Mouse (Mus musculus): ENCODE measurements around the gene Gm49366. TPM values are rescaled to one million over a fixed set of nuclear protein-coding genes. Genes with fewer than 3 reads are reported as not detected.
"Not testable (repeated sequence)": the region's sequence is repeated elsewhere in the genome, so short reads cannot be mapped to it uniquely, and the experiment has no call there.

Gene Gm49366
- not detected in 2 replicates for polyA plus RNA-seq (2012; rRNA removed)

DNA sequence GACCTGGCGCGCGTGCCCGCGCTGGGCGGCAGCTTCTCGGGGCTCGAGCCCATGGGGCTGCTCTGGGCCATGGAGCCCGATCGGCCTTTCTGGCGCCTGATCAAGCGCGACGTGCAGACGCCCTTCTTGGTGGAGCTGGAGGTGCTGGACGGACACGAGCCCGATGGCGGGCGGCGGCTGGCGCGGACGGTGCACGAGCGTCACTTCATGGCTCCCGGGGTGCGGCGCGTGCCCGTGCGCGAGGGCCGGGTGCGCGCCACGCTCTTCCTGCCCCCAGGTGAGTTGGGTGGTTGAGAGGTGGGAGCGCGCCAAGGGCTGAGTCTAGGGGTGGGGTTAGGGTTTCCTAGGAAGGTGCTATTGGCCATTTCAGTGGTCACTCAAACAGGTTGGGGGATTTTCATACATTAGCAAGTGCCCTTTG, at the start of gene Gm49366:
TSS of gene Gm49366 (plus strand) at position 245 of the 421 bp plus-strand sequence.
- H3K4me3 ChIP-seq (ENCODE audit: insufficient read depth, low read length): peak within 1 kb of the TSS; percentile 42
- not testable (repeated sequence) for H3K27ac ChIP-seq (ENCODE audit: insufficient read depth, low read length); H3K4me1 ChIP-seq (ENCODE audit: control insufficient read depth, insufficient read depth, low read length)

DNA sequence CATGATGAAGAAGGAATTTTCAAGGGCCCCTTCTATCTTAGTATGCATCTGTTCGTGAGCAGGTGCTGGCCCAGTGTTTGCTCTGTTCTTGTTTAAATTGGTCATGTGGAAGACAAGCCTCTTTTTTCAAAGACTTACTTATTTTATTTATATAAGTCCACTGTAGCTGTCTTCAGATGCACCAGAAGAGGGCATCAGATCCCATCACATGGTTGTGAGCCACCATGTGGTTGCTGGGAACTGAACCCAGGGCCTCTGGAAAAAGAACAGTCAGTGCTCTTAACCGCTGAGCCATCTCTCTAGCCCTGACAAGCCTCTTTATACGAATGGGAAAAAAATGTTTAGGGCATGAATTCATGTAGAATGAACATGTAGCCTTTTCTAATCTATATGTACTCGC, 49.4 kb upstream of the Gm49366 start:
- H3K4me1 ChIP-seq (ENCODE audit: control insufficient read depth, insufficient read depth, low read length): no peaks in the 10 kb centered on the region
- H3K4me3 ChIP-seq (ENCODE audit: insufficient read depth, low read length): no peak overlapping the region
- TF ChIP-seq POLR2A (IDR thresholded peaks at IDR 0.05; ENCODE audit: extremely low read depth, insufficient read depth, low read length) (no peak), CTCF (IDR thresholded peaks at IDR 0.05; ENCODE audit: extremely low read depth, insufficient read depth, low read length) (no peak)
- H3K27ac ChIP-seq (ENCODE audit: insufficient read depth, low read length): no peak overlapping the region

DNA sequence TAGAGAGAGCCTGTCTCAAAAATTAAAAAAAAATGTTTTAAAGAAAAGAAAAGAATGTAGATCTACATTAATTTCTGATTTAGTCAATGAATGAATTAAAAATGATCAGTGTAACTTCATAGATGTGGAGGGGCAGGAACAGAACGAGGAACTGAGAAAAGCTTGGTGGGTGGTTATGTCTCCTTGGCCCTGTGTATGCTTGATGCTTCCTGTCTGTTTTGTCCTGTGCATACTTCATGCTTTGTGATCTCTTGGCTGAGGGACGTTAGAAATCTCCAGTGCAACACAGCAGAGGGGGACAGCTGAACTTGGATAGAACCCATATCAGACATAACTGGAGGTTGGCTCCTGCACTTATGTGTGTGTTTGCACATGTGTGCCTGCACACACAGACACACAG, 41.5 kb upstream of the Gm49366 start:
- H3K27ac ChIP-seq (ENCODE audit: insufficient read depth, low read length): no peak overlapping the region
- no peak overlapping the region for H3K4me3 ChIP-seq (ENCODE audit: insufficient read depth, low read length)
- TF ChIP-seq CTCF (IDR thresholded peaks at IDR 0.05; ENCODE audit: extremely low read depth, insufficient read depth, low read length) (no peak), POLR2A (IDR thresholded peaks at IDR 0.05; ENCODE audit: extremely low read depth, insufficient read depth, low read length) (no peak)
- peaks cover 3% of the 10 kb centered on the region for H3K4me1 ChIP-seq (ENCODE audit: control insufficient read depth, insufficient read depth, low read length)

GRCm38 (mm10) chr12:83998341-83999107, 40.2 kb upstream of the Gm49366 start:
- Histone ChIP-seq H3K4me3 (ENCODE audit: insufficient read depth, low read length) (no peak overlapping the region), H3K27ac (ENCODE audit: insufficient read depth, low read length) (no peak overlapping the region), H3K4me1 (ENCODE audit: control insufficient read depth, insufficient read depth, low read length) (peaks cover 3% of the 10 kb centered on the region)
- TF ChIP-seq CTCF (IDR thresholded peaks at IDR 0.05; ENCODE audit: extremely low read depth, insufficient read depth, low read length): no peak
- TF ChIP-seq POLR2A (IDR thresholded peaks at IDR 0.05; ENCODE audit: extremely low read depth, insufficient read depth, low read length): no peak

GRCm38 (mm10) chr12:83999237-83999636, 39.5 kb upstream of the Gm49366 start:
- not testable (repeated sequence) for H3K27ac ChIP-seq (ENCODE audit: insufficient read depth, low read length); H3K4me1 ChIP-seq (ENCODE audit: control insufficient read depth, insufficient read depth, low read length); H3K4me3 ChIP-seq (ENCODE audit: insufficient read depth, low read length)

GRCm38 (mm10) chr12:84000418-84000817, 38.3 kb upstream of the Gm49366 start:
- TF ChIP-seq POLR2A (IDR thresholded peaks at IDR 0.05; ENCODE audit: extremely low read depth, insufficient read depth, low read length) (no peak), CTCF (IDR thresholded peaks at IDR 0.05; ENCODE audit: extremely low read depth, insufficient read depth, low read length) (no peak)
- H3K27ac ChIP-seq (ENCODE audit: insufficient read depth, low read length): no peak overlapping the region
- peaks cover 3% of the 10 kb centered on the region for H3K4me1 ChIP-seq (ENCODE audit: control insufficient read depth, insufficient read depth, low read length)
- no peak overlapping the region for H3K4me3 ChIP-seq (ENCODE audit: insufficient read depth, low read length)

DNA sequence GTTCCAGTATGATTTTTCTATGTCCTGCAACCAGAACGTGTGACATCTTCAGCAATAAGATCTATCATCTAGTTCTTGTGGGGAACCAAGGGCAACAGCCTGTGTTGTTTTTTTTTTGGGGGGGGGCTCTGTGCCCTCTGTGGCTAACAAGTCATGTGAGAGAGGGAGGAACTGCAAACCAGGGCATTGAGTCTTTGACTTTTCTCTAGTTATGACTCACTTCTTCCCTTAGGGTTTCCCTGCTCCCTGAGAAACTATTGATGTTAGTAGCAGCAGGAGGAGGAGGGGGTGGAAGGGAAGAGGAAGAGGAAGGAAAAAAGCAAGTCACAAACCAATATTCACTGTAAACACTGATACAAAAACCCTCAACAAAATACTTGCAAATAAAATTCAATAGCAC, 34.9 kb upstream of the Gm49366 start:
- Histone ChIP-seq H3K4me1 (ENCODE audit: control insufficient read depth, insufficient read depth, low read length) (no peaks in the 10 kb centered on the region), H3K4me3 (ENCODE audit: insufficient read depth, low read length) (no peak overlapping the region), H3K27ac (ENCODE audit: insufficient read depth, low read length) (no peak overlapping the region)
- TF ChIP-seq POLR2A (IDR thresholded peaks at IDR 0.05; ENCODE audit: extremely low read depth, insufficient read depth, low read length): no peak
- no peak for TF ChIP-seq CTCF (IDR thresholded peaks at IDR 0.05; ENCODE audit: extremely low read depth, insufficient read depth, low read length)

GRCm38 (mm10) chr12:84008251-84008650, 30.5 kb upstream of the Gm49366 start:
- H3K4me3 ChIP-seq (ENCODE audit: insufficient read depth, low read length): no peak overlapping the region
- H3K27ac ChIP-seq (ENCODE audit: insufficient read depth, low read length): no peak overlapping the region
- TF ChIP-seq POLR2A (IDR thresholded peaks at IDR 0.05; ENCODE audit: extremely low read depth, insufficient read depth, low read length): no peak
- TF ChIP-seq CTCF (IDR thresholded peaks at IDR 0.05; ENCODE audit: extremely low read depth, insufficient read depth, low read length): no peak
- peaks cover 2% of the 10 kb centered on the region for H3K4me1 ChIP-seq (ENCODE audit: control insufficient read depth, insufficient read depth, low read length)

GRCm38 (mm10) chr12:84008729-84009128, 30.0 kb upstream of the Gm49366 start:
- Histone ChIP-seq H3K4me3 (ENCODE audit: insufficient read depth, low read length) (no peak overlapping the region; the same call in 1 of the 2 replicates), H3K27ac (ENCODE audit: insufficient read depth, low read length) (no peak overlapping the region), H3K4me1 (ENCODE audit: control insufficient read depth, insufficient read depth, low read length) (peaks cover 4% of the 10 kb centered on the region)
- no peak for TF ChIP-seq CTCF (IDR thresholded peaks at IDR 0.05; ENCODE audit: extremely low read depth, insufficient read depth, low read length)
- TF ChIP-seq POLR2A (IDR thresholded peaks at IDR 0.05; ENCODE audit: extremely low read depth, insufficient read depth, low read length): no peak

GRCm38 (mm10) chr12:84009171-84009965, 29.4 kb upstream of the Gm49366 start, which contains the start of gene Acot1:
Acot1 (plus strand) TSS chr12:84009490.
- peak within 1 kb of the TSS; percentile 56; the same call in 1 of the 2 replicates for H3K27ac ChIP-seq (ENCODE audit: insufficient read depth, low read length)
- H3K4me3 ChIP-seq (ENCODE audit: insufficient read depth, low read length): peak within 1 kb of the TSS; percentile 54
- peak; percentile 59; the same call in 1 of the 2 replicates for TF ChIP-seq POLR2A (IDR thresholded peaks at IDR 0.05; ENCODE audit: extremely low read depth, insufficient read depth, low read length)
- H3K4me1 ChIP-seq (ENCODE audit: control insufficient read depth, insufficient read depth, low read length): not testable (repeated sequence)

All from cortical plate, adult 2 months (tissue).